Mouse (Mus musculus): ENCODE data around the gene Mapk13.
"Not testable (repeated sequence)": the region's sequence is repeated elsewhere in the genome, so short reads cannot be mapped to it uniquely, and the experiment has no call there.

Mapk13 gene

DNA sequence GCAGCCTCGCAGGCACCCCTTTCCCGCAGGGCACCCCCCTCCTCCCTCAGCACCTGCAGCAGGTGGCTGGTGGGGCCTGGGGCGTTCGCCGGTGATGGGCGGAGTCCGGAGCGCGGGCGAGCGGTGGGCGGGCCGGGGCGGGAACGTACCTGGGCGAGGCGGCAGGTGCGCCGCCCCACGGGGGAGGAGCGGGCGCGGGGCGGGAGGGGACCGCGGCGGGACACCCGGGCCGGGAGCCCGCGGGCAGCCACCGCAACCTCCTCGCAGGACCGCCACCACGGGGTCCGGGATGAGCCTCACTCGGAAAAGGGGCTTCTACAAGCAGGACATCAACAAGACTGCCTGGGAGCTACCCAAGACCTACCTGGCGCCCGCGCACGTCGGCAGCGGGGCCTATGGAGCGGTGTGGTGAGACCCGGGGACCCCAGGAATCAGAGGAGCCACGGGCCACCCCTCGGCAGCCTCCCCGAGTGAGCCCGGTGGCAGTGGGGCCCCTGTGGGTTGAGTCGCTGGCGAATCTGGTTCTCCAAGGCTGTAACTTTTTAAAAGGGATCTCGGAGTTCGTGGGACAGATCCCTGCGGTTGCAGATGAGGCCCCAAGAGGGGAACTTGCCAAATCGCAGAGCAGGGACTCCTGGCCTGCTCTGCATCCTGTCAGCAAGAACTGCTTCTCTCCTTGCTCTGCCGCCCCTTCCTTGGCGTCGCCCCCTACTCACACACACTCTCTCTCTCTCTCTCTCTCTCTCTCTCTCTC, at the start of gene Mapk13:
Gene Mapk13 (plus strand): TSS at position 177 of the 754 bp plus-strand sequence.
- no peak for DNase-seq (ENCODE audit: low spot score in 2 of 2)

DNA sequence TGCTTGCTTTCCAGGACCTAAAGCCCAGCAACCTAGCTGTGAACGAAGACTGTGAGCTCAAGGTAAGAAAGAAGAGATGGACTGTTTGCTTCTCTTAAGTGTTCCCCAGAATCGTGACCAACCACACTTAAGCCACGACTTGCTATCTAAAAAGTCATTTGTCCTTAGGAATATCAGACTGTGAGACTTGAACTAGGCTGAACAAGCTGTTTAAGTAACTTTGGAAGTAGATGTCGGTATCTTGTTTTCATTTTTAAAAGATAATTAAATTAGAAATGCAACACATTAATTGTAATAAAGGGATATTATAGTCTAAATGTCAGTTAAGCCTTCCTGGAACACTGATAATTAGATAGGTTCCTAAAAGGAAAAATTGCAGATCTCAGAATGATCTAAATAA, 43.3 kb upstream of the Mapk13 start, which contains the start of gene AC170998.1:
Gene AC170998.1 (plus strand): TSS at position 301 of the 400 bp plus-strand sequence.
- no peak for DNase-seq (ENCODE audit: low spot score in 2 of 2)

DNA sequence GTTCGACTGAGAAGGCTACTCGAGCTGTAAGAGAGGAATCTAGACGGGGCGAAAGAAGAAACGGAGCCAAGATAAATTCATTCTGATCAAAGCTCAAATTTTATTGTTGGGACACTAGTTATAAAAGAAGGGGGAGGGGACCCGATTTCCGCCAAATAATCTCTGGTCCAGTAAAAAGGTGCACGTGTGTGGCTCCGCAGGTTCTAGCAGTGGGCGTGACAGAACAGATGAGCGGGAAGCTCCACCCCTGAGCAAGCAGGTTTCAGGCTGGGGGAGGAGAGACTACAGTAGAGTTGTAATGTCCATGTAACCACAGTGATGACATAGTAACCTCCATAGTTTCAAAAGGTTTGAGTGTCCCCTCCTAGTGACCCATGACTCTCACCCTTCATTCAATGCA, 41.6 kb upstream of the Mapk13 start:
- not testable (repeated sequence) for DNase-seq (ENCODE audit: low spot score in 2 of 2)

DNA sequence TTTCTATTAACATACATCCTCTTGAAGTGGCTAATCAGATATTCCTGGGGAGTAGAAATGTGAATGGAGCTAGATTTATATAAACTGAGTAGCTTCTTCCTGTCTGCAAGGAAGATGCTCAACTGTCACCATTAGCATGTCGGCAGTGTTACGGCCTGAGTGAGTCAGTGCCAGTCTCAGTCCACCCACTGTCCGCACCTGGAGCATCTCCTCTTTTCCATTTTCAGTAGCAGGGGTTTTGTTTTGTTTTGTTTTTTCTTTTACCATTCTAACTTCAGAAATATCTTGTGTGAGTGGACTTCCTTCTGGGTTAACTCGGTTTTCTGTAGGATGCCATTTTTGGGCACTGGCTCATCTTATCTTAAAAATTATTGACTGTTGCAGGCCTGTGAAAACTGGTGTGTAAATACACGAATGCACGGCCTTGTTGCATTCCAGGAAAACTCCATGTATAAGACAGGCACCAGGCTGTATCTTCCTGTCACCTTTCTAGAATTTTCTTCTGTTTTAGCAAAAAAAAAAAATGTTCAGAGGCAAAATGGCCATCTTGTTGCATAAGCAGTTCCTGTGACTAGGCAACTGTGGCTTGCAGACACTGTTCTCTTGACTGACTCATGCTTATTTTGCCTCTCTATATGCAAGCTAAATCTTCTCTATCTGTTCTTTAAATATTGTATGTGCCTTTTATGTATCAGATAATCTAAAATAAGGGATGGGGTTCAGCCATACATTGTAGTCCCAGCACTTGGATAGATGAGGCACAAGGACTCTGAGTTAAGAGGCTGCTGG, 33.6 kb upstream of the Mapk13 start:
- DNase-seq (ENCODE audit: low spot score in 2 of 2) = no peak

DNA sequence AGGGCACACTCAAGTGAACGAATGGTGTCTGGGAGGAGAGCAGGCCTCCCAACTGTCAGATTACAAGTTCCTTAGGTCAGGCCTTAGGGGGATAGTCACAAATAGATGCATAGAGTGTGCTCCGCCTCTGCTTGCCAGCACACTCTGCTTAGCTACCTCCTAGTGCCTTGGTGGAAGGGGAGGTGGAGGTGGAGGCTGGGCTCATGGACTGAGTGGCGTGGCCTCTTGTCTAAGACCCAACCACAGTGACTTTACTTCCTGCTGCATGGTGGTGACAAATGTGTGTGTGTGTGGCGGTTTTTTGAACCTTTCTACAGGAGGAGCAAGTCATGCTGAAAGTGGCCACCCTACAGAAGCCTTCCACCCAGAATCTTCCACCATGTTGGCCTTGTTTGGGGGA, 32.6 kb upstream of the Mapk13 start:
- no peak for DNase-seq (ENCODE audit: low spot score in 2 of 2)

DNA sequence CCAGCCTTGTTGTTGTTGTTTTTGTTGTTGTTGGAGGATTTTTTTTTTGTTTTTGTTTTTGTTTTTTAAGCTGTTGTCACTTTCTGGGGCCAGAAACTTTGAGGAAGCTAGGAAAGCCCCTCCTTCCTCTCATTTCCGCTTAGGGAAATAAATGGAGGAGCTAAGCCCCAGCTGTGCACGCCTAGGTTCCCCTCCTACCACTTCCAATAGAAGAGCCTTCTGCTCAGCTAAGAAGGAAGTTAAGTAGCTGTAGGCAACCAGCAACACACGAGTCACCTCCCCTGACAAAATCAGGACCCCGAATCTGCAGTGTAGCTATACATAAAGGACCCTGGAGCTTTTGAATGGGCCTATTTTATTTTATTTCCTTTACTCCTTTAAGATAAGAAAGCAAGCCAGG, 31.1 kb upstream of the Mapk13 start:
- no peak for DNase-seq (ENCODE audit: low spot score in 2 of 2)

DNA sequence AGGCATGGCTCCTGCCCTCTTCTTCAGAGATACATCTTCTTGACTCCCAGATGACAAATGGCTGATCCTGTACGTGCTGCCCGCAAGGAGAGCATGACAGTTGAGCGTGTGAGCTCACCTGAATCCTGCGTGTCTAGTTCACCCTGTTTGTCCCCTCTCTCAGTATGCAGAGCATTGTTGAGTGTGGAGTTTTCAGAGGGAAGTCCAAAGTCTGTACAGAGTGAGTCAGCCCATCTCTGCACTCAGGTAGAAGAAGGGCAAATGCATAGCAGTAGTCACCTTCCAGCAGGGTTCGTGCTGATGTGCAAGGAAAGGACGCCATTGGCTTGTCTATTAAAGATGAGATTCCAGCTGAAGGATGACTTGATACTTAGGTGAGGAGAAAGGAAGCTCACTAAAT, 29.9 kb upstream of the Mapk13 start:
- DNase-seq (ENCODE audit: low spot score in 2 of 2) = no peak

DNA sequence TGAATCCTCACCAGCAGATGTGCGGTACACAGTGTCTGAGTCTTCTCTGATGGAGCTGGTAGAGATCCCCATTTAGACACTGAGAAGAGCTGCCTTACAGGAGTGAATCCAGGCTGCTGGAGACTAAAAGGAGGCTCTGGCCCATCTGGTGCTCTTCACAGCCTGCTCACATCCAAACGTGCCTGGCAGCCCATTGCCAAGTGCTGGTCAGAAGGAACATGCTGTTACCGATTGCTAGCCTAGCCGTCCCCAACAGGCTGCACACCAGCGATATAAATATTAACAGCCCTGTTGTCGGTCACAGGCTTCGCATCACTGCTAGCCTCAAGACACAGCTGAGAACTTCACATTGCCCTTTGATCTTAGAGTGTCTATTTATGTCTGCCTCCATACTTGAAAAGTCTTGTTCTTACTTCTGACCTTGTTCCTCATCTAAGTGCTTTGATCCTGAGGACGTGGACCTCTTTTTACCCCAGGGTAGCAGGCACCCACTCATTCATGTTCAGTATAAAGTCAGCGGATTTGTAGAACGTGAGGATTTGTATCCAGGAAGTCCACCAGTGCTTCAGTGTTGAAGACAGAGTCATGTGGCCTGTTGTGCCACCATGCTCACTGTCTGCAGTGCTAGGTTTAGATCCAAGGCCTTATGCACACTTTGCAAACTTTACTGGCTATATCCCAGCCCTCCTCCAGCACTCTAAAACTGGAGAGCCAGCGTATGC, 25.8 kb upstream of the Mapk13 start:
- no peak for DNase-seq (ENCODE audit: low spot score in 2 of 2)

DNA sequence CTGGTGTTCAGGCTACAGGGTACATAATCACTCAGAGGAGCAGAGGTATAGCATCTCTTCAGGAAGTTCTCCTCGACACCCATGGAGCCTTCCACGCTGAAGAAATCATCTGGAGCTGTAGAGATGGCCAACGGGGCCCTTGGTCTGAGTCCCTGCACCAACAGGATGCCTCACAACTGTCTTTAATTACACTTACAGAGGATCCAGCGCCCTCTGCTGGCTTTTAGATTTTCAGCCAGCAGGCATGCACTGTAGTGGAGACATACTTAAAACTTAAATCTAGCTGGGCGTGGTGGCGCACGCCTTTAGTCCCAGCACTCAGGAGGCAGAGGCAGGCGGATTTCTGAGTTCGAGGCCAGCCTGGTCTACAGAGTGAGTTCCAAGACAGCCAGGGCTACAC, 25.2 kb upstream of the Mapk13 start:
- DNase-seq (ENCODE audit: low spot score in 2 of 2) = no peak

DNA sequence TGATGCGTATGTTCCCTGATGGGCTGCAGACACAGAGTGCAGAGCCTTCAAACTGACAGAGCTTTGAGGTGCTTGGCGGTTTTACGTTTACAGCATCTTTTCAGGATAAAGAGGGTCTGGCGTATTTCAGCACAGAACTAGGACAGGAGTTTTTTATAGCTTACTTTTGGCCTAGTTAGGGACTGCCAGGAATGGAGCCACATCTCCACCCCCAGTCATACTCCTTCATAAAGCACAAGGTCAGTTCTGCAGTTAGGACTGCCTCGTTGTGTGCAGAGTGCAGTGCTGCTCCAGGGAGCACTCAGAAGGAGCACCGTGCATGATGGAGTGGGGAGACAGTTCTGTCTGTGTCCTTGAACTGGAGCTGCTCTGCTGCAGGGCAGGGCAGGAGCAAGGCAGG, 23.3 kb upstream of the Mapk13 start:
- no peak for DNase-seq (ENCODE audit: low spot score in 2 of 2)

DNA sequence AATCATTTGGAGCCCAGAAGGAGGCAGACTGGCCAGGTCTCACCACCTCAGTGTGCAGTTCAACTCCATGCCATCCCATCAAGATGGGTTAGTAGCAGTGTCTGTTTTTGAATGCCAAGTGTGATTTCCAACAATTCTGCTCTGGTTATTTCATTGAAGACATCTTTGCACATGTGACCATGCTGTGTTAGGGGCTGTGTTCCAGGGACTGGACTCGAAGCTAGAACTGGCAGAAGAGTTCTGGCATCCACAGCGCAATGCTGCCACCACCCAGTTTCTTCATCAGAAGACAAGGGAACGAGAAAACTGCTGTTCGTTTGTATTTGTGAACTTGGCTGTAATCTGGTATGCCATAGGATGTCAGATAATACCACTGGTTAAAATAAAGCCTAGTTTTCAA, 21.1 kb upstream of the Mapk13 start:
- DNase-seq (ENCODE audit: low spot score in 2 of 2) = no peak

DNA sequence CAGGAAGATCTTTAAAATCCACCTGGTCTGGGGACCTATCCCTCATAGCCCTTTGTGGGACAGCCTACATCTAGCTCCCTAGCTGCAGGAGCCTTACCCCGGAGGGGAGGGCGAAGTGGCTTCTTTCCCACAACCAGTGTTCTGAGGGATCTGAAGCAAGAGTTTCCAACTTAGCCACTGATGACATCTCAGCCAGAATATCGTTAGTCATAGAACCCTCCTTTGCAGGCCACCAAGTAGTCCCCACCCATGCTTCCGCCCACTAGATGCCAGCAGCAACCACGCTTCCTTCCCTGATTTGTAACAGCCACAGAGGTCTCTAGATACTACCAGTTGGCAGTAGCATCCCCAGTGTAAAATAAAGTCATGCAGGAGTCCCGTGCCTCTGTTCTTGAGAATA, 18.5 kb upstream of the Mapk13 start:
- no peak for DNase-seq (ENCODE audit: low spot score in 2 of 2)

DNA sequence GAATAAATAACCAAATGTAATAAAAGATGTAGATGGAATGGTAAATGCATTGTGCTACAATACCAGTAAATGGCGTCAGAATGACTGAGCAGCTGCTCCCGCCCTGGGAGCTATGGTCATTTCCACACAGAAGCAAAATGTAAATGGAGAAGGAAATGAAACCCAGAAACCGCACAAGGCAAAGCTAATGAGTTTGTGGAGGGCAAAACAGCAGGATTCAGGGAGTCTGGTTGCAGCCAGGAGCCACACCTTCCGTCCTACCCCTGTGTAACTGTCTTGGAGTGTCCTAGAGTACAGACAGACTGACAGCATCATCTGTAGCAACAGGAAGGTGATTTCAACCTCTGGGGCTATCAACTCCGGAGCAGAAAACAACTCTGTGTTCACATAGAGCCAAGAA, 12.7 kb upstream of the Mapk13 start:
- DNase-seq (ENCODE audit: low spot score in 2 of 2) = no peak

DNA sequence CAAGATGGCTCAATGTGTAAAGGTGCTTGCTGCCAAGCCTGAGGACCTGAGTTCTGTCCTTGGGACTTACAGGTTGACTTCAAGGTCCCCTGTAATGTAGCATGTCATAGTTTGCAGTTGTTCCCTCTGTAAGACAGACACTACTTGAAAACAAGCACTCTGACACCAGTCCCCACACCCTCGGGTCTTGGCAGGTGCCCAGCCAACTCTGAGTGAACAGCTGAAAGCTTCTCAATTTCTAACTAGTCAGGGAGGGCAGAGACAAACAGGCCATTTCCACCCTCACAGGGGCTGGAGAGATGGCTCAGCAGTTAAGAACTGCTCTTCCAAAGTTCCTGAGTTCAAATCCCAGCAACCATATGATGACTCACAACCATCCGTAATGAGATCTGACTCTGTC, 11.6 kb upstream of the Mapk13 start:
- DNase-seq (ENCODE audit: low spot score in 2 of 2) = no peak

DNA sequence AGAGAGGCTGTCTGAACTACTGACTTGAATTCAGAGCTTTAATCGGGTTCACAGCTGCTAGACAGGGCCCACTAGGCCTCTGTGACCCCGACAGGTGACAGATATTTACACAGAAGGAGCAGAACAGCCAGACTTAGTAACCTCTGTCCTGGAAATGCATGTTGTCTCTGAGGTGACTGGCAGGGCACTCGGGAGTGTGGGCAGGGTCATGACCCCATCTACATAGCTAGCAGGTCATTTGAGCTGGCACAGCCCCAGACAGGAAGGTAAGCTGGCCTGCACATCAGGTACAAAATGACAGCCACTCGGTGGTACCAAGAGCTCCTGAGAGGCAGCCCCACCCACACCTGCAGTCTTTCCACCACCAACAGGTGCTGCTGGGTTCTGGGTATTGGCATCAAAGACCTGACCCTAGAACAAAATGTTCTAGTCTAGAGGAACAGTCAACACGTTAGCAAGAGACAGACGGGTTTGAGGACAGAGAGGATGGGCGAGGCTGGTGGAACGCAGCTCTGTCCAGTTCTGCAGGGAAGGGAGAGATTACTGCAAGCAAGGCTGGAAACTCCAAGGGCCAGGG, 8.3 kb upstream of the Mapk13 start:
- no peak for DNase-seq (ENCODE audit: low spot score in 2 of 2)

DNA sequence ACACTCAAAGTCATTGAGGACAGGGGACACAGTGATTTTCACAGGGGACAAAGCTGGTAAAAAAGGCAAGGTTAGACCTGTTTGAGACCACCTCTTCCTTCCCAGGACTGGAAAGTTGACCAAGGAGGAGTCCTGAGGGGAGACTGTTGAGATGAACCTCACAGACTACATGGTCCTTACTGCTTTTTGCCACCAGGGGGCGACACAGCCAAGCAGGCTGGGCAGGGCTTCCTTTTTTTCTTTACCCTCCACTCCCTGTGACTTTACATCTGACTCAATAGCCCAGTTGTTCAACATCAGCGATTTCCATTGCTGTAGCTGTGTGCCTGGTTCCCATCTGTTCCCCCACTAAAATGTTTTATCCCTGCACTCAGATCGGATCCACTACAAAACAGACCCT, 7.2 kb upstream of the Mapk13 start:
- peak; percentile 81 to 94 for DNase-seq (ENCODE audit: low spot score in 2 of 2)

DNA sequence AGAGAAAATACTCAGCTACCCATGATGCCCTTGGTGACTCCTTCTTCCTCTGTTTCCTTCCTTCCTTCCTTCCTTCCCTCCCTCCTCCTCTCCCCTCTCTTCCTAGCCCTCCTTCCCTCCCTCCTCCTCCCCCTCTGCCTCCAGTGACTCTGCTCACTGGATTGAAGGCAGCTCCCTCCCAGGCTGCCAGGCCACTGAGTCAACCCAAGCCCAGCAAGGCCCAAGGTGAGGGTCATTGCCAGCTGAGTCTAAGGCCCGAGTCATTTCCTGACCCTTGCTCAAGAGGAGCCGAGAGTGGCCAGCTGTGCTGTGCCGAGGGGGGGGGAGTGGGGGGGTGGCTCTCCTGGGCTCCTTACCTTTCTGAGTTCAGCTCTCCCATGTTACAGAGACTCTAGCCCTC, 2.9 kb upstream of the Mapk13 start:
- DNase-seq (ENCODE audit: low spot score in 2 of 2) = no peak

DNA sequence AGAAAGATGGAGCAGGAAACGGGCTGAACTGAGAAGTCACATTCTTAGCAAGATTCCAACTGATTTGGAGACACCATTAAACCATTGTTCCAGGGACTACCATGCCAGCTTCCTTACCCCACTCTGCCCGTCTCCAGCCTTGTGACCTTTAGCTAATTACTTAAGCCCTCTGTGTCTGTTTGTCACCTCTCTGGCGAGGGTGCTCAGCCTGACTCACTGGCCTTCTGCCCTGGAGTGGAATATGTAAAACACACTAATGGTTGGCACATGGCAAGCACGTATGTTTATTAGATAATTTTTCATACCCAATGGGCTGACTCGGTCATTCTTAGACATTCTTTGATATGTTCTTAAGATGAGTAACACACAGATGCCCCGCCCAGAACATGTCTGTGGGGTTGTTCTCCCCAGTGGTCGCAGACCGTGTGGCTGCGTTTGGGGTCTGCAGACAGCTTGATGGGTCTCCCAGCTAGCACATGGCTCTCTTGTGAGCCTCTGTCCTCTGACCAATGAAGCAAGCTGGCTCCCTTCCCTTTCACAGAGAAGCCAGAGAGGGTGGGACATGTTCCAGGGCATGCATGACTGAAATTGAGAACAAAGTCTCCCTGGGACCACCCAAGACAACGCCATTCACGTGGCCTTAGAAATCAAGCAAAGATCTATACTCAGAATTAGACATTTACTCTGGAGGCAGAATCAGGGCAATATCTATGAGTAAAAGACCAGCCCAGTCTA, 2.1 kb upstream of the Mapk13 start:
- no peak for DNase-seq (ENCODE audit: low spot score in 2 of 2)

DNA sequence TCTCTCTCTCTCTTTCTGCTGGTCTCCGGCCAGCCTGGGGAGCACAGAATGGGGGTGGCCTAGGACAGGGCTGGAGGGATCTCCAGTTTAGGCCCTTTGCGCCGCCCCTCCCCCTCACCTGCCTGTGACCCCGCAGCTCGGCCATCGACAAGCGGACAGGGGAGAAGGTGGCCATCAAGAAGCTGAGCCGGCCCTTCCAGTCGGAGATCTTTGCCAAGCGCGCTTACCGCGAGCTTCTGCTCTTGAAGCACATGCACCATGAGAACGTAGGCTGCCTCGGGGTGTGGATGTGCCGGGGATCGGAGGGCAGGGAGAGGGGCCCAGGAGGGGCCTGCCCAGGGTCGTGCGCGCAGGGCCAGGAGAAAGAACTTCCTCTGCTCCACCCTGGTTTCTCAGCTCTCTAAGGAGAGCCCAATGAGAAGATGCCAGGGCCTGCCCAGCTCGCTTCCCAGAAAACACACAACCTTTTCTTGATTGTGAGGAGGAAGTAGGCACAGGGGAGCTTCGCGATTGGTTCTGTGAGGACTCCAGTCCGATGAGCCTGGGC, 851 bp downstream of the Mapk13 start:
- DNase-seq (ENCODE audit: low spot score in 2 of 2) = no peak

DNA sequence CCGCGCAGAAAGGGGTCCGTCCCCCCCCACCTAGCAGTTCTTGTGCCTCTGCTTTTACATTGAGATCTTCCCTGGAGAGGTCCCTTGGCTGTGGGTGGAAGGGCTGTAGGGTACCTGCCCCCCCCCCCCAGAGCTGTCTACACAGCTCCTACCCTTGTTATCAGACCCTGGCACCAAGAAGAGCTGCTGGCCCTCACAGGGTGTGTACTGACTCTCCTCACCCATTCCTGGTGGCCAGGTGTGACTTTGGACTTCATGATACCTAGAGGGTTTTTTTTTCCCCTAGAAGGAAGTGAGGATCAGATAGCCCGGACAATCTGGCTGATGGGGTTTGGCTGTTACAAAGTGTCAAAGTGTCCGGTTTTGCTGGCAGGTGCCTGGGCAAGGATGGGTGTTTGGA, 2.2 kb downstream of the Mapk13 start:
- DNase-seq (ENCODE audit: low spot score in 2 of 2) = no peak

DNA sequence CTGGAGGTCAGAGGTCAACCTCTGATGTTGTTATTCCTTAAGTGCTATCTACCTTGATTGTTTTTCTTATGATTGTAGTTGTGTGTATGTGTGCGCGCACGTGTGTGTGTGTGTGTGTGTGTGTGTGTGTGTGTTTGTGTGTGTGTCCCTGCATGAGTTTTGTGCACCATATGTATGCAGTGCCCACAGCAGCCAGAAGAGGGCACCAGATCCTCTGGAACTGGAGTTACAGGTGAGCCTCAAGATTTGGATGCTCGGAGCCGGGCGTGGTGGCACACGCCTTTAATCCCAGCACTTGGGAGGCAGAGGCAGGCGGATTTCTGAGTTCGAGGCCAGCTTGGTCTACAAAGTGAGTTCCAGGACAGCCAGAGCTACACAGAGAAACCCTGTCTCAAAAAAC, 5.2 kb downstream of the Mapk13 start:
- DNase-seq (ENCODE audit: low spot score in 2 of 2) = not testable (repeated sequence)

Measured in spleen, postnatal 4 days (tissue).